Mouse (Mus musculus): Measurements from ENCODE around the gene Gsta3. TPM values are rescaled to one million over a fixed set of nuclear protein-coding genes. Genes with fewer than 3 reads are reported as not detected.
"Not testable (repeated sequence)": the region's sequence is repeated elsewhere in the genome, so short reads cannot be mapped to it uniquely, and the experiment has no call there.

The Gsta3 gene
- total and polyA plus RNA-seq, 2 experiments from 2014 or later: 0.31 to 0.74 TPM

GRCm38 (mm10) chr1:21255625-21256345 is 15.4 kb downstream of the Gsta3 start:
- WGBS: 95% methylated on average over 7 of the region's 7 CpGs
- Histone ChIP-seq H3K4me3 (ENCODE audit: low read length) (no peak overlapping the region), H3K9me3 (ENCODE audit: low read length) (no peaks in the 10 kb centered on the region), H3K27ac (no peak overlapping the region), H3K27me3 (ENCODE audit: insufficient read depth, low read length) (no peaks in the 10 kb centered on the region), H3K4me2 (ENCODE audit: low read depth, low read length) (no peak overlapping the region), H3K36me3 (ENCODE audit: insufficient read depth, low read length) (no peaks in the 10 kb centered on the region), H3K9ac (replicated peaks; ENCODE audit: low read length) (no peak overlapping the region), H3K4me1 (ENCODE audit: insufficient read depth, low read length) (no peaks in the 10 kb centered on the region)
- TF ChIP-seq CTCF (IDR thresholded peaks at IDR 0.05; ENCODE audit: low read depth): no peak
- no peak for DNase-seq (ENCODE audit: low spot score)
- ATAC-seq: no peak

GRCm38 (mm10) chr1:21256391-21256790 is 16.0 kb downstream of the Gsta3 start:
- Histone ChIP-seq H3K9me3 (ENCODE audit: low read length) (no peaks in the 10 kb centered on the region), H3K4me1 (ENCODE audit: insufficient read depth, low read length) (no peaks in the 10 kb centered on the region), H3K27me3 (ENCODE audit: insufficient read depth, low read length) (no peaks in the 10 kb centered on the region), H3K9ac (replicated peaks; ENCODE audit: low read length) (no peak overlapping the region), H3K36me3 (ENCODE audit: insufficient read depth, low read length) (no peaks in the 10 kb centered on the region), H3K4me3 (ENCODE audit: low read length) (no peak overlapping the region), H3K4me2 (ENCODE audit: low read depth, low read length) (no peak overlapping the region), H3K27ac (no peak overlapping the region)
- DNase-seq (ENCODE audit: low spot score) (no peak), ATAC-seq (no peak)
- WGBS: 55% methylated on average over 3 of the region's 3 CpGs
- TF ChIP-seq CTCF (IDR thresholded peaks at IDR 0.05; ENCODE audit: low read depth): no peak

GRCm38 (mm10) chr1:21256871-21257270 is 16.5 kb downstream of the Gsta3 start:
- H3K36me3 ChIP-seq (ENCODE audit: insufficient read depth, low read length): no peaks in the 10 kb centered on the region
- no peak overlapping the region for H3K4me3 ChIP-seq (ENCODE audit: low read length)
- H3K4me2 ChIP-seq (ENCODE audit: low read depth, low read length): no peak overlapping the region
- TF ChIP-seq CTCF (IDR thresholded peaks at IDR 0.05; ENCODE audit: low read depth): no peak
- H3K9me3 ChIP-seq (ENCODE audit: low read length): no peaks in the 10 kb centered on the region
- WGBS: 87% methylated on average over 5 of the region's 5 CpGs
- no peak overlapping the region for H3K27ac ChIP-seq
- DNase-seq (ENCODE audit: low spot score): no peak
- no peaks in the 10 kb centered on the region for H3K4me1 ChIP-seq (ENCODE audit: insufficient read depth, low read length)
- ATAC-seq: no peak
- no peaks in the 10 kb centered on the region for H3K27me3 ChIP-seq (ENCODE audit: insufficient read depth, low read length)
- no peak overlapping the region for H3K9ac ChIP-seq (replicated peaks; ENCODE audit: low read length)

GRCm38 (mm10) chr1:21259981-21260380 is 19.6 kb downstream of the Gsta3 start:
- DNase-seq (ENCODE audit: low spot score); H3K4me1 ChIP-seq (ENCODE audit: insufficient read depth, low read length); ATAC-seq; H3K4me2 ChIP-seq (ENCODE audit: low read depth, low read length); H3K27me3 ChIP-seq (ENCODE audit: insufficient read depth, low read length); H3K27ac ChIP-seq; H3K36me3 ChIP-seq (ENCODE audit: insufficient read depth, low read length); H3K9ac ChIP-seq (replicated peaks; ENCODE audit: low read length); H3K9me3 ChIP-seq (ENCODE audit: low read length); H3K4me3 ChIP-seq (ENCODE audit: low read length): not testable (repeated sequence)
- 81% methylated on average over 8 of the region's 8 CpGs for WGBS

GRCm38 (mm10) chr1:21262401-21262800 is 22.0 kb downstream of the Gsta3 start:
- H3K9ac ChIP-seq (replicated peaks; ENCODE audit: low read length): no peak overlapping the region
- ATAC-seq (no peak), DNase-seq (ENCODE audit: low spot score) (no peak)
- 90% methylated on average over 5 of the region's 5 CpGs for WGBS
- no peak overlapping the region for H3K27ac ChIP-seq
- no peaks in the 10 kb centered on the region for H3K36me3 ChIP-seq (ENCODE audit: insufficient read depth, low read length)
- H3K4me2 ChIP-seq (ENCODE audit: low read depth, low read length): no peak overlapping the region
- H3K4me1 ChIP-seq (ENCODE audit: insufficient read depth, low read length): no peaks in the 10 kb centered on the region
- no peaks in the 10 kb centered on the region for H3K27me3 ChIP-seq (ENCODE audit: insufficient read depth, low read length)
- TF ChIP-seq CTCF (IDR thresholded peaks at IDR 0.05; ENCODE audit: low read depth): no peak
- no peak overlapping the region for H3K4me3 ChIP-seq (ENCODE audit: low read length)
- no peaks in the 10 kb centered on the region for H3K9me3 ChIP-seq (ENCODE audit: low read length)

- no peaks in the 10 kb centered on the region for H3K36me3 ChIP-seq (ENCODE audit: insufficient read depth, low read length)
- no peaks in the 10 kb centered on the region for H3K4me1 ChIP-seq (ENCODE audit: insufficient read depth, low read length)
- H3K9me3 ChIP-seq (ENCODE audit: low read length): no peaks in the 10 kb centered on the region
- no peak overlapping the region for H3K4me2 ChIP-seq (ENCODE audit: low read depth, low read length)
- H3K9ac ChIP-seq (replicated peaks; ENCODE audit: low read length): no peak overlapping the region
- TF ChIP-seq CTCF (IDR thresholded peaks at IDR 0.05; ENCODE audit: low read depth): no peak
- ATAC-seq (no peak), DNase-seq (ENCODE audit: low spot score) (no peak)
- no peak overlapping the region for H3K27ac ChIP-seq
- H3K4me3 ChIP-seq (ENCODE audit: low read length): no peak overlapping the region
- H3K27me3 ChIP-seq (ENCODE audit: insufficient read depth, low read length): no peaks in the 10 kb centered on the region
- WGBS: 91% methylated on average over 4 of the region's 4 CpGs
These were observed 23.6 kb downstream of the Gsta3 start for GRCm38 (mm10) chr1:21263986-21264385.

GRCm38 (mm10) chr1:21264747-21265146 is 24.4 kb downstream of the Gsta3 start:
- no peak for ATAC-seq
- 69% methylated on average over 8 of the region's 8 CpGs for WGBS
- H3K4me1 ChIP-seq (ENCODE audit: insufficient read depth, low read length): no peaks in the 10 kb centered on the region

More at GRCm38 (mm10) chr1:21264747-21265146, 24.4 kb downstream of the Gsta3 start:
- TF ChIP-seq CTCF (IDR thresholded peaks at IDR 0.05; ENCODE audit: low read depth): no peak
- Histone ChIP-seq H3K27ac (no peak overlapping the region), H3K4me2 (ENCODE audit: low read depth, low read length) (no peak overlapping the region), H3K9ac (replicated peaks; ENCODE audit: low read length) (no peak overlapping the region), H3K36me3 (ENCODE audit: insufficient read depth, low read length) (no peaks in the 10 kb centered on the region), H3K9me3 (ENCODE audit: low read length) (no peaks in the 10 kb centered on the region), H3K4me3 (ENCODE audit: low read length) (no peak overlapping the region), H3K27me3 (ENCODE audit: insufficient read depth, low read length) (no peaks in the 10 kb centered on the region)
- DNase-seq (ENCODE audit: low spot score): no peak

Data from hindbrain, postnatal 0 days (tissue).